Mouse (Mus musculus): Measurements from ENCODE around the gene Ubr4. TPM values are rescaled to one million over a fixed set of nuclear protein-coding genes. Genes with fewer than 3 reads are reported as not detected.
A peak's percentile ranks its signal among the peaks of the same experiment; 100 is the strongest.

The Ubr4 gene
- total and polyA plus RNA-seq, 3 experiments = 81.9 to 270 (median 177) TPM

DNA sequence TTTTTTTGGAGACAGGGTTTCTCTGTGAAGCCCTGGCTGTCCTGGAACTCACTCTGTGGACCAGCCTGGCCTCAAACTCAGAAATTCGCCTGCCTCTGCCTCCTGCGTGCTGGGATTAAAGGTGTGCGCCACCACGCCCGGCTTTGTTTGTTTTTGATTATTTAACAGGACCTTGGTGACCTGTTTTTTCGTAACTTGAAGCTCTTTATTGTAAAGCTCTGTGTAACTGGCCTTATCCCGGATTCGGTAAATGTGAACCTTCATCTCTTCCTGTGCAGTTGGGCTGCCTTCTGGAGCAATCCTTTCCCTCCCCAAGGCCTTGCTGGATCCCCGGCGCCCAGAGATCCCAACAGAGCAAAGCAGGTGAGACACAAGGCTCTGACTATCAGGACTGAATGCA, 21.1 kb downstream of the Ubr4 start:
- H3K4me1 ChIP-seq (ENCODE audit: control insufficient read depth in 1 of 2, insufficient read depth in 2 of 2, low read length in 2 of 2) = no peaks in the 10 kb centered on the region
- no peaks in the 10 kb centered on the region for H3K9me3 ChIP-seq (replicated peaks; ENCODE audit: insufficient read depth, low read length)
- peaks cover 0 to 2% of the 10 kb centered on the region in 2 experiments; a peak in 1 of 4 replicates for H3K36me3 ChIP-seq (ENCODE audit: control insufficient read depth in 1 of 2, insufficient read depth in 2 of 2, low read length in 2 of 2)
- H3K9ac ChIP-seq (ENCODE audit: control insufficient read depth, low read depth, low read length, poor library complexity, severe bottlenecking) = no peak overlapping the region
- no peak overlapping the region for H3K27ac ChIP-seq (ENCODE audit: control insufficient read depth, low read depth, low read length)
- no peak overlapping the region for H3K4me3 ChIP-seq (ENCODE audit: control insufficient read depth in 1 of 2, insufficient read depth in 1 of 2, low read depth in 2 of 2, low read length in 2 of 2)
- no peaks in the 10 kb centered on the region for H3K79me2 ChIP-seq (ENCODE audit: control insufficient read depth, insufficient read depth, low read length, poor library complexity)
- H3K27me3 ChIP-seq (ENCODE audit: control insufficient read depth in 1 of 2, insufficient read depth in 2 of 2, low read length in 2 of 2) = no peaks in the 10 kb centered on the region
- no peak for DNase-seq (ENCODE audit: low read depth, low spot score)
- TF ChIP-seq GABPA (IDR thresholded peaks at IDR 0.05; ENCODE audit: low read depth, low read length) (no peak), GATA1 (IDR thresholded peaks at IDR 0.05; ENCODE audit: low read depth, low read length) (no peak), RCOR1 (IDR thresholded peaks at IDR 0.05; ENCODE audit: low read depth, low read length) (no peak), MYB (IDR thresholded peaks at IDR 0.05; ENCODE audit: low read depth, low read length) (no peak), ZMIZ1 (IDR thresholded peaks at IDR 0.05; ENCODE audit: low read depth, low read length) (no peak), UBTF (IDR thresholded peaks at IDR 0.05; ENCODE audit: borderline replicate concordance, insufficient read depth, low read depth, low read length) (no peak), POLR2AphosphoS5 (IDR thresholded peaks at IDR 0.05; ENCODE audit: borderline replicate concordance, low read depth, low read length) (no peak)

DNA sequence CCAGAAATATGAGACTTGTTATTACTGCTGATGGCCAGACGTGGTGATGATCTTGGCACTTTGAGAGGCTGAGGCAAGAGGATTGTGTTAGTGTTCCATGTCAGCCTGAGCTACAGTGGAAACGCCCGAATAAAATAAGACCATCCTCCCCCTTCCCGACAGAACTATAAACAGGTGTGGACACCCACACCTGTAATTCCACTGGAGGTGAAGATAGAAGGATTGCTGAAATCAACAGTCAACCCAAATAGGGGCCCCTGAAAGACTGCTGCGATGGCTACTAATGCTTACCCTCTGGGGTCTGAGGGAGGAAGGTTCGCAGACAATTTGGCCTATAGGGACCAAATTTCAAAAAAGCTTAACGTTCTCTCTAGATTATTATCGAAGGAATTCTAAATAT, 27.3 kb downstream of the Ubr4 start:
- Histone ChIP-seq H3K4me3 (ENCODE audit: control insufficient read depth in 1 of 2, insufficient read depth in 1 of 2, low read depth in 2 of 2, low read length in 2 of 2) (peak overlapping the region; percentile 66 to 81), H3K36me3 (ENCODE audit: control insufficient read depth in 1 of 2, insufficient read depth in 2 of 2, low read length in 2 of 2) (peaks cover 0 to 13% of the 10 kb centered on the region in 2 experiments; a peak in 2 of 4 replicates), H3K27me3 (ENCODE audit: control insufficient read depth in 1 of 2, insufficient read depth in 2 of 2, low read length in 2 of 2) (no peaks in the 10 kb centered on the region), H3K9ac (ENCODE audit: control insufficient read depth, low read depth, low read length, poor library complexity, severe bottlenecking) (peak overlapping the region; percentile 82), H3K79me2 (ENCODE audit: control insufficient read depth, insufficient read depth, low read length, poor library complexity) (peaks cover 47% of the 10 kb centered on the region), H3K9me3 (replicated peaks; ENCODE audit: insufficient read depth, low read length) (no peaks in the 10 kb centered on the region), H3K4me1 (ENCODE audit: control insufficient read depth in 1 of 2, insufficient read depth in 2 of 2, low read length in 2 of 2) (peaks cover 0 to 5% of the 10 kb centered on the region in 2 experiments; a peak in 2 of 4 replicates), H3K27ac (ENCODE audit: control insufficient read depth, low read depth, low read length) (peak overlapping the region; percentile 89)
- TF ChIP-seq SIN3A (IDR thresholded peaks at IDR 0.05; ENCODE audit: low read length) (0 out of 2 replicates have a peak, but pooled peaks have one; percentile 2), MXI1 (IDR thresholded peaks at IDR 0.05; ENCODE audit: low read depth, low read length) (no peak)
- DNase-seq (ENCODE audit: low read depth, low spot score) = peak; percentile 41

DNA sequence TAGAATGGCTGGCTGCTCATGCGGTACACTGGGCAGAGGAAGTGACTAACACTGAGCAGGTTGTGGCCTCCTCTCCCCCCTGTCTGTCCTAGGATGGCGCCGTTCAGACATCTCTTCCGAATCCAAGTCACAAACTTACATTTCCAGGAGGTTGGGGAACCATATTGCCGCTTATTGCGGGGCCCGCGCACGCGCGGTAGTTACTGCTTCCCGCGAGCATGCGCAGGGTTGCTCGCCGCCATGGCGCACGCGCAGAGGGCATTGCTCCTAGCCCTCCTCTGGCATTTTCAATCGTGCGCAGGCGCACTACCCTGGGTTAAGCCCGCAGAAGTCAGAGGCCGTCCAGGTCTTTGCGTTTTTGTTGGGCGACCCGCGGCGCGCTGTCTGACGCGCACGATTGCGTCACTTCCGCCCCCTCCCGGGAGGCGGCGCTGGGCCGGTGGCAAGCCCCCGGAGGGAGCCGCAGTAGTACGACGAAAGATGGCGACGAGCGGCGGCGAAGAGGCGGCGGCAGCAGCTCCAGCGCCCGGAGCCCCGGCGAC, 27.9 kb downstream of the Ubr4 start:
- Histone ChIP-seq H3K9me3 (replicated peaks; ENCODE audit: insufficient read depth, low read length) (no peaks in the 10 kb centered on the region), H3K36me3 (ENCODE audit: control insufficient read depth in 1 of 2, insufficient read depth in 2 of 2, low read length in 2 of 2) (peaks cover 0 to 13% of the 10 kb centered on the region in 2 experiments; a peak in 3 of 4 replicates), H3K4me3 (ENCODE audit: control insufficient read depth in 1 of 2, insufficient read depth in 1 of 2, low read depth in 2 of 2, low read length in 2 of 2) (peak overlapping the region; percentile 66 to 81), H3K4me1 (ENCODE audit: control insufficient read depth in 1 of 2, insufficient read depth in 2 of 2, low read length in 2 of 2) (peaks cover 0 to 8% of the 10 kb centered on the region in 2 experiments; a peak in 2 of 4 replicates), H3K27me3 (ENCODE audit: control insufficient read depth in 1 of 2, insufficient read depth in 2 of 2, low read length in 2 of 2) (no peaks in the 10 kb centered on the region), H3K79me2 (ENCODE audit: control insufficient read depth, insufficient read depth, low read length, poor library complexity) (peaks cover 53% of the 10 kb centered on the region), H3K27ac (ENCODE audit: control insufficient read depth, low read depth, low read length) (peak overlapping the region; percentile 89), H3K9ac (ENCODE audit: control insufficient read depth, low read depth, low read length, poor library complexity, severe bottlenecking) (peak overlapping the region; percentile 82)
- DNase-seq (ENCODE audit: low read depth, low spot score) = peak; percentile 99
- TF ChIP-seq SIN3A (IDR thresholded peaks at IDR 0.05; ENCODE audit: low read length) (peak; percentile 95), CHD2 (IDR thresholded peaks at IDR 0.05; ENCODE audit: low read length) (no peak), USF2 (IDR thresholded peaks at IDR 0.05; ENCODE audit: borderline replicate concordance in 1 of 2, insufficient read depth in 1 of 2, low read depth in 1 of 2, low read length in 2 of 2) (no peak), POLR2AphosphoS2 (IDR thresholded peaks at IDR 0.05; ENCODE audit: low read length) (peak; percentile 85; the same call in 1 of the 2 replicates), GATA1 (IDR thresholded peaks at IDR 0.05; ENCODE audit: low read depth, low read length) (no peak), MAZ (IDR thresholded peaks at IDR 0.05; ENCODE audit: low read depth, low read length) (peak; percentile 99), GABPA (IDR thresholded peaks at IDR 0.05; ENCODE audit: low read depth, low read length) (no peak), ZMIZ1 (IDR thresholded peaks at IDR 0.05; ENCODE audit: low read depth, low read length) (peak; percentile 61; the same call in 1 of the 2 replicates), KAT2A (conservative IDR thresholded peaks at IDR 0.05; ENCODE audit: low read depth, low read length) (peak; percentile 93), RCOR1 (IDR thresholded peaks at IDR 0.05; ENCODE audit: low read depth, low read length) (no peak), POLR2A (IDR thresholded peaks at IDR 0.05; ENCODE audit: control insufficient read depth in 1 of 2, insufficient read depth in 1 of 2, low read depth in 1 of 2, low read length in 2 of 2, poor library complexity in 1 of 2) (peak; percentile 44 to 84), NELFE (IDR thresholded peaks at IDR 0.05; ENCODE audit: low read depth, low read length) (peak; percentile 93), MEF2A (IDR thresholded peaks at IDR 0.05; ENCODE audit: extremely low read depth, insufficient replicate concordance, low read depth, low read length, poor library complexity, severe bottlenecking) (0 out of 2 replicates have a peak, but pooled peaks have one; percentile 14), MAX (IDR thresholded peaks at IDR 0.05; ENCODE audit: low read length) (0 out of 2 replicates have a peak, but pooled peaks have one; percentile 15), TCF12 (IDR thresholded peaks at IDR 0.05; ENCODE audit: low read depth, low read length) (peak; percentile 56), POLR2AphosphoS5 (IDR thresholded peaks at IDR 0.05; ENCODE audit: borderline replicate concordance, low read depth, low read length) (no peak), ETS1 (IDR thresholded peaks at IDR 0.05; ENCODE audit: low read depth, low read length) (peak; percentile 77; the same call in 1 of the 2 replicates), ZC3H11A (IDR thresholded peaks at IDR 0.05; ENCODE audit: low read depth, low read length) (peak; percentile 18; the same call in 1 of the 2 replicates), MYC (IDR thresholded peaks at IDR 0.05; ENCODE audit: low read depth, low read length) (peak; percentile 78; the same call in 1 of the 2 replicates), ZNF384 (IDR thresholded peaks at IDR 0.05; ENCODE audit: low read depth, low read length) (no peak)

Measured in MEL (cell line).